Mouse (Mus musculus) heart, embryonic 13.5 days (tissue): ENCODE measurements around the gene Adm2. TPM values are rescaled to one million over a fixed set of nuclear protein-coding genes. Genes with fewer than 3 reads are reported as not detected.
A peak's percentile ranks its signal among the peaks of the same experiment; 100 is the strongest.

ENCODE experiments used
- ATAC-seq: fragments of 200-750 bp; cut with Nextera tagmentation; 2 replicates; pipeline ENCODE4 v1.8.0; 2017; ENCODE audit warnings: moderate TSS enrichment; ENCODE audit not compliant: insufficient number of reproducible peaks, low FRiP score, low TSS enrichment; ENCODE audit errors: extremely low read depth
- H3K27ac ChIP-seq: fragments of 300-500 bp; sonication (generic); replicated peaks from 2 replicates; pipeline ENCODE4 v1.5.1; 2015; ENCODE audit warnings: moderate library complexity, mild to moderate bottlenecking, inconsistent platforms
- H3K27me3 ChIP-seq: fragments of 300-500 bp; sonication (generic); replicated peaks from 2 replicates; pipeline ENCODE4 v1.6.1; 2015; ENCODE audit warnings: mild to moderate bottlenecking, inconsistent platforms
- H3K36me3 ChIP-seq: fragments of 300-500 bp; sonication (generic); 2 replicates; pipeline ENCODE4 v1.6.1; 2015; ENCODE audit warnings: mild to moderate bottlenecking, inconsistent platforms
- H3K4me1 ChIP-seq: fragments of 300-500 bp; sonication (generic); 2 replicates; pipeline ENCODE4 v1.6.1; 2015; ENCODE audit warnings: inconsistent platforms
- H3K4me2 ChIP-seq: fragments of 300-500 bp; sonication (generic); 2 replicates; pipeline ENCODE4 v1.6.1; 2015; ENCODE audit warnings: inconsistent platforms, mild to moderate bottlenecking, moderate library complexity
- H3K4me3 ChIP-seq: fragments of 300-500 bp; sonication (generic); 2 replicates; pipeline ENCODE4 v1.5.1; 2015; ENCODE audit warnings: moderate library complexity, mild to moderate bottlenecking, inconsistent platforms
- H3K9ac ChIP-seq: fragments of 300-500 bp; sonication (generic); 2 replicates; pipeline ENCODE4 v1.6.1; 2015; ENCODE audit warnings: inconsistent platforms, mild to moderate bottlenecking, moderate library complexity
- H3K9me3 ChIP-seq: fragments of 300-500 bp; sonication (generic); 2 replicates; pipeline ENCODE4 v1.6.1; 2016; ENCODE audit warnings: inconsistent platforms
- WGBS: fragments of 180-500 bp; shearing (Covaris S2); methylation state at CpG from one replicate; pipeline ENCODE4 v1.1.7; 2015; ENCODE audit warnings: mixed read lengths; 5-methylcytosine and 5-hydroxymethylcytosine counted together
- polyA plus RNA-seq: library from polyadenylated mRNA; unstranded; fragments of >200 nt; fragmentation: Nextera tagmentation; extraction: Ambion mirVana; gene quantifications from 2 replicates; pipeline ENCODE4 v1.2.1, GENCODE M21; 2015

Gene Adm2
- polyA plus RNA-seq, 1 experiment from 2014 or later, result 0.66 TPM

- no peaks in the 10 kb centered on the region for H3K27me3 ChIP-seq
- ATAC-seq, result no peak
- H3K36me3 ChIP-seq, result no peaks in the 10 kb centered on the region
- 76% methylated on average over 4 of the region's 4 CpGs for WGBS
- H3K9ac ChIP-seq, result peak overlapping the region; percentile 95
- no peaks in the 10 kb centered on the region for H3K9me3 ChIP-seq
- peaks cover 56% of the 10 kb centered on the region for H3K4me1 ChIP-seq
- H3K4me2 ChIP-seq, result peak overlapping the region; percentile 91
- peak overlapping the region; percentile 75; the same call in 1 of the 2 replicates for H3K4me3 ChIP-seq
- no peak overlapping the region for H3K27ac ChIP-seq
These were observed 9.2 kb upstream of the Adm2 start for GRCm38 (mm10) chr15:89313359-89313758.

- Histone ChIP-seq H3K4me2 (peak overlapping the region; percentile 91), H3K27me3 (no peaks in the 10 kb centered on the region), H3K4me3 (peak overlapping the region; percentile 75), H3K36me3 (no peaks in the 10 kb centered on the region), H3K9me3 (no peaks in the 10 kb centered on the region), H3K4me1 (peaks cover 49% of the 10 kb centered on the region), H3K9ac (peak overlapping the region; percentile 95), H3K27ac (no peak overlapping the region)
- no peak for ATAC-seq
- 29% methylated on average over 3 of the region's 3 CpGs for WGBS
These were observed 8.4 kb upstream of the Adm2 start for GRCm38 (mm10) chr15:89314107-89314506.

- Histone ChIP-seq H3K27ac (peak overlapping the region; percentile 55), H3K27me3 (no peaks in the 10 kb centered on the region), H3K4me1 (peaks cover 44% of the 10 kb centered on the region), H3K4me2 (peak overlapping the region; percentile 91), H3K9me3 (no peaks in the 10 kb centered on the region), H3K4me3 (peak overlapping the region; percentile 75), H3K36me3 (no peaks in the 10 kb centered on the region), H3K9ac (peak overlapping the region; percentile 95)
- no peak for ATAC-seq
- WGBS, result under 1% methylated on average over 57 of the region's 58 CpGs
These were observed 7.9 kb upstream of the Adm2 start for GRCm38 (mm10) chr15:89314511-89315189.

GRCm38 (mm10) chr15:89315190-89315731 lies 7.3 kb upstream of the Adm2 start, which contains the start of gene Sbf1:
Sbf1 (minus strand) TSS chr15:89315311.
- Histone ChIP-seq H3K9ac (peak within 1 kb of the TSS; percentile 95), H3K4me2 (peak within 1 kb of the TSS; percentile 91), H3K9me3 (no peaks in the 10 kb centered on the region), H3K4me3 (peak within 1 kb of the TSS; percentile 75), H3K36me3 (no peaks in the 10 kb centered on the region), H3K27ac (peak within 1 kb of the TSS; percentile 84), H3K27me3 (no peaks in the 10 kb centered on the region), H3K4me1 (peaks cover 38% of the 10 kb centered on the region)
- WGBS, result under 1% methylated on average over 37 of the region's 37 CpGs
- peak; percentile 100 for ATAC-seq

- Histone ChIP-seq H3K4me2 (no peak overlapping the region), H3K27ac (no peak overlapping the region), H3K9me3 (no peaks in the 10 kb centered on the region), H3K4me1 (peaks cover 30% of the 10 kb centered on the region), H3K36me3 (no peaks in the 10 kb centered on the region), H3K4me3 (no peak overlapping the region), H3K27me3 (peaks cover 6% of the 10 kb centered on the region), H3K9ac (no peak overlapping the region)
- 60% methylated on average over 11 of the region's 11 CpGs for WGBS
- ATAC-seq, result no peak
These were observed 6.4 kb upstream of the Adm2 start for GRCm38 (mm10) chr15:89316146-89316545.

- WGBS, result 76% methylated on average over 8 of the region's 8 CpGs
- H3K36me3 ChIP-seq, result no peaks in the 10 kb centered on the region
- no peak overlapping the region for H3K9ac ChIP-seq
- H3K27ac ChIP-seq, result no peak overlapping the region
- H3K4me1 ChIP-seq, result peaks cover 5% of the 10 kb centered on the region; the same call in 1 of the 2 replicates
- no peak for ATAC-seq
- H3K27me3 ChIP-seq, result peaks cover 47% of the 10 kb centered on the region
- no peaks in the 10 kb centered on the region for H3K9me3 ChIP-seq
- H3K4me2 ChIP-seq, result no peak overlapping the region
- no peak overlapping the region for H3K4me3 ChIP-seq
These were observed 1.3 kb upstream of the Adm2 start for GRCm38 (mm10) chr15:89321264-89321663.

- 67% methylated on average over 4 of the region's 4 CpGs for WGBS
- no peak overlapping the region for H3K9ac ChIP-seq
- peak overlapping the region; percentile 69; the same call in 1 of the 2 replicates for H3K4me2 ChIP-seq
- no peaks in the 10 kb centered on the region for H3K36me3 ChIP-seq
- no peaks in the 10 kb centered on the region for H3K9me3 ChIP-seq
- H3K4me3 ChIP-seq, result peak overlapping the region; percentile 37; the same call in 1 of the 2 replicates
- peaks cover 47% of the 10 kb centered on the region for H3K27me3 ChIP-seq
- H3K27ac ChIP-seq, result no peak overlapping the region
- H3K4me1 ChIP-seq, result peaks cover 5% of the 10 kb centered on the region; the same call in 1 of the 2 replicates
- no peak for ATAC-seq
These were observed 1.1 kb downstream of the Adm2 start for GRCm38 (mm10) chr15:89323656-89324055.

GRCm38 (mm10) chr15:89326441-89326840 lies 3.9 kb downstream of the Adm2 start:
- no peak for ATAC-seq
- Histone ChIP-seq H3K36me3 (no peaks in the 10 kb centered on the region), H3K4me1 (peaks cover 5% of the 10 kb centered on the region; the same call in 1 of the 2 replicates), H3K27ac (no peak overlapping the region), H3K9ac (no peak overlapping the region), H3K4me3 (no peak overlapping the region), H3K4me2 (no peak overlapping the region), H3K9me3 (no peaks in the 10 kb centered on the region), H3K27me3 (peaks cover 38% of the 10 kb centered on the region)
- WGBS, result 51% methylated on average over 5 of the region's 5 CpGs

- Histone ChIP-seq H3K27ac (no peak within 1 kb of the TSS), H3K36me3 (no peaks in the 10 kb centered on the region), H3K9me3 (no peaks in the 10 kb centered on the region), H3K27me3 (no peaks in the 10 kb centered on the region; the same call in 1 of the 2 replicates), H3K9ac (no peak within 1 kb of the TSS), H3K4me3 (no peak within 1 kb of the TSS), H3K4me2 (no peak within 1 kb of the TSS), H3K4me1 (no peaks in the 10 kb centered on the region)
- ATAC-seq, result no peak
- WGBS, result 79% methylated on average over 7 of the region's 7 CpGs
These were observed 11.8 kb downstream of the Adm2 start, which contains the start of gene Miox for GRCm38 (mm10) chr15:89334271-89334670. Miox (plus strand) TSS chr15:89334398.

GRCm38 (mm10) chr15:89334774-89335537 lies 12.4 kb downstream of the Adm2 start:
- Histone ChIP-seq H3K9ac (no peak overlapping the region), H3K4me3 (no peak overlapping the region), H3K27me3 (no peaks in the 10 kb centered on the region; the same call in 1 of the 2 replicates), H3K36me3 (no peaks in the 10 kb centered on the region), H3K9me3 (no peaks in the 10 kb centered on the region), H3K27ac (no peak overlapping the region), H3K4me2 (no peak overlapping the region), H3K4me1 (no peaks in the 10 kb centered on the region)
- ATAC-seq, result no peak
- WGBS, result 79% methylated on average over 17 of the region's 17 CpGs

- Histone ChIP-seq H3K27ac (no peak overlapping the region), H3K9ac (no peak overlapping the region), H3K27me3 (no peaks in the 10 kb centered on the region; the same call in 1 of the 2 replicates), H3K4me1 (no peaks in the 10 kb centered on the region), H3K9me3 (no peaks in the 10 kb centered on the region), H3K4me3 (no peak overlapping the region), H3K4me2 (no peak overlapping the region), H3K36me3 (no peaks in the 10 kb centered on the region)
- no peak for ATAC-seq
- whole genome bisulfite sequencing, result 75% methylated on average over 14 of the region's 14 CpGs
These were observed 13.9 kb downstream of the Adm2 start for GRCm38 (mm10) chr15:89336422-89336821.
